Mouse (Mus musculus) kidney, postnatal 0 days (tissue): ENCODE results near the gene Gm17359. TPM values are rescaled to one million over a fixed set of nuclear protein-coding genes. Genes with fewer than 3 reads are reported as not detected.

Experiments
- ATAC-seq: fragments of 200-750 bp; cut with Nextera tagmentation; replicated peaks from 2 replicates; pipeline ENCODE4 v1.8.0; 2017; ENCODE audit warnings: low read depth, moderate number of reproducible peaks, moderate TSS enrichment, moderate library complexity; ENCODE audit not compliant: low FRiP score
- DNase-seq: peaks from one replicate; pipeline ENCODE4 v3.0.0-alpha.2; 2016; ENCODE audit warnings: low spot score
- H3K27ac ChIP-seq: fragments of 300-500 bp; sonication (generic); 2 replicates; pipeline ENCODE4 v1.5.1; 2014; ENCODE audit warnings: mild to moderate bottlenecking
- H3K27me3 ChIP-seq: fragments of 300-500 bp; sonication (generic); 2 replicates; pipeline ENCODE4 v1.6.1; 2014; ENCODE audit warnings: low read length, mixed read lengths; ENCODE audit not compliant: insufficient read depth
- H3K36me3 ChIP-seq: fragments of 300-500 bp; sonication (generic); 2 replicates; pipeline ENCODE4 v1.6.1; 2014; ENCODE audit warnings: low read length, mixed read lengths; ENCODE audit not compliant: insufficient read depth
- H3K4me1 ChIP-seq: fragments of 300-500 bp; sonication (generic); replicated peaks from 2 replicates; pipeline ENCODE4 v1.6.1; 2014; ENCODE audit warnings: antibody characterized with exemption, low read length, mixed read lengths; ENCODE audit not compliant: insufficient read depth
- H3K4me2 ChIP-seq: fragments of 300-500 bp; sonication (generic); 2 replicates; pipeline ENCODE4 v1.6.1; 2014; ENCODE audit warnings: mild to moderate bottlenecking, low read length, moderate library complexity, mixed read lengths
- H3K4me3 ChIP-seq: fragments of 300-500 bp; sonication (generic); replicated peaks from 2 replicates; pipeline ENCODE4 v1.5.1; 2014; ENCODE audit warnings: low read depth, low read length
- H3K9ac ChIP-seq: fragments of 300-500 bp; sonication (generic); 2 replicates; pipeline ENCODE4 v1.6.1; 2014; ENCODE audit warnings: low read depth, low read length
- H3K9me3 ChIP-seq: fragments of 300-500 bp; sonication (generic); replicated peaks from 2 replicates; pipeline ENCODE4 v1.6.1; 2016; ENCODE audit warnings: low read length, inconsistent platforms, mixed read lengths
- CTCF ChIP-seq: IDR thresholded peaks from 2 replicates; pipeline ENCODE4 v1.5.1; 2016; ENCODE audit warnings: antibody characterized with exemption, low read depth, mild to moderate bottlenecking, moderate library complexity
- WGBS: fragments of 180-500 bp; shearing (Covaris S2); extraction: QIAGEN DNeasy Blood & Tissue Kit; methylation state at CpG from one replicate; pipeline ENCODE4 v1.1.7; 2014; 5-methylcytosine and 5-hydroxymethylcytosine counted together
- polyA plus RNA-seq: library from polyadenylated mRNA; unstranded; fragments of >200 nt; fragmentation: Nextera tagmentation; extraction: Ambion mirVana; gene quantifications from 2 replicates; pipeline ENCODE4 v1.2.1, GENCODE M21; 2015

The Gm17359 gene
- polyA plus RNA-seq, 1 experiment from 2014 or later = not detected

DNA sequence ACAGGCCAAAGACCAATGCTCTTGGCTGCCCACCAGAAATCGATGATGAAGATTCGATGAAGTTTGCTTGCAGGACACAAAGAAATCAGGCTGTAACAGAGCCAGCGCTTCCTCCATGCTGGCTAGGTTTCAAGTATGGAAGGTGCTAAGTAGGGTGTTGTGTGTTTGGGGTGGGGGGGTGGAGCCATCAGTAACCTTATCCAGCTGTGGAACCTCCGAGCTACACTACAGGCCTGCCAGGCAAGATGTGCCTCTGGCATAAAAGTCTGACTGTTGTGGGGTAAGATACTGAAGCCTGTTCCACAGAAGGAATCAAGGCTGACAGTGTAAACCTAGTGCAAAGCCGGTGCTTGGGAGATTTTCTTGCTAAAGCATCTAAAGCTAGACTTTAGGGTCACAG lies 112.0 kb downstream of the Gm17359 start:
- DNase-seq (no peak), ATAC-seq (no peak)
- Histone ChIP-seq H3K4me3 (no peak overlapping the region), H3K27ac (no peak overlapping the region), H3K36me3 (no peaks in the 10 kb centered on the region), H3K9ac (no peak overlapping the region), H3K9me3 (no peaks in the 10 kb centered on the region), H3K4me2 (no peak overlapping the region), H3K27me3 (no peaks in the 10 kb centered on the region), H3K4me1 (no peaks in the 10 kb centered on the region)
- 74% methylated on average over 5 of the region's 5 CpGs for WGBS
- TF ChIP-seq CTCF = no peak

DNA sequence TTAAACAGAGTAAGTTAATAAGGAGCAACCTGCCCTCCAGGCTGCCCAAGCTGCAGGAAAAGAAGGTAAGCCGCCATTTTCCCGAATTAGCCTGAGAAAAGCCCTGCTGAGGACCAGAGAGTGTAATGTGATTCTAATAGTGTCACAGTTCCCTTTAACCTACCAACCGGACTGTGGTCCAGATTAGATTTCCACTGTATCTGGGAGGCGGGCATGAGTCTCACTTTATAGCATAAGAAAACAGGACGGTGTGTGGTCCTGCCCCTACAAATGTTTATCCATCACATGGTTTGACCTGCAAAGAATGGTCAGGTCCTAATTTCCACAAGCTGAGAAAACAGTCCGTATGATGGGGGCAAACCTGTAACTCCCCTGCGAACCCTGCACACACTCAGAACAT lies 112.9 kb downstream of the Gm17359 start:
- DNase-seq (no peak), ATAC-seq (no peak)
- no peak for TF ChIP-seq CTCF
- Histone ChIP-seq H3K9ac (no peak overlapping the region), H3K27ac (no peak overlapping the region), H3K9me3 (no peaks in the 10 kb centered on the region), H3K4me1 (no peaks in the 10 kb centered on the region), H3K36me3 (no peaks in the 10 kb centered on the region), H3K4me2 (no peak overlapping the region), H3K4me3 (no peak overlapping the region), H3K27me3 (no peaks in the 10 kb centered on the region)
- WGBS = 40% methylated on average over 7 of the region's 7 CpGs

DNA sequence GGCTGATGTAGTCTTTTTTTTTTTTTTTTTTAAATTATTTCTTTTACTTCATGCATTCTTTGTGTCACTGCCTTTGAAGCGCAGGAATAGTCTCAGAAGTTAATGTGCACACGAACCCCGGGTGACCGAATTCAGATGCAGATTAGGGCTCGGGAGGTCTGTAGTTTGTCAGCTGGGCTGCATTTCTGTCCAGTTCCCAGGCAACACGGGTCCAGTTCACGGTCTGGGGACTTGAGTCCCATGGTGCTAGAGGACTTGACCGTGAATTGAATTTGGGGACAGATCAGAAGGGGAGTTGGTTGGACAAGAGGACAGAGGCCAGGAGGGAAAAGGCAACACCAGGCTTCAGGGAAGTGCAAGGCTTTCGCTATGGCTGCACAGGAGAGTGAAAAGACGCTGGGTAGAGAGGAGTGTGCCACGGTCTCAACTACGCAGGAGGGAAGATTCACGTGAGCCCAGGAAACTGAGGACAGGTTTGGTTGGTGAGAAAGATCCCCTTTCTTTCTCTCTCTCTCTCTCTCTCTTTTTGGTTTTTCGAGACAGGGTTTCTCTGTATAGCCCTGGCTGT lies 116.3 kb downstream of the Gm17359 start:
- H3K4me3 ChIP-seq = no peak overlapping the region
- no peak for ATAC-seq
- no peak for DNase-seq
- WGBS = 77% methylated on average over 14 of the region's 14 CpGs
- H3K4me2 ChIP-seq = no peak overlapping the region
- H3K27me3 ChIP-seq = no peaks in the 10 kb centered on the region
- no peak overlapping the region for H3K9ac ChIP-seq
- no peak overlapping the region for H3K27ac ChIP-seq
- no peak for TF ChIP-seq CTCF
- H3K4me1 ChIP-seq = no peaks in the 10 kb centered on the region
- H3K36me3 ChIP-seq = no peaks in the 10 kb centered on the region
- no peaks in the 10 kb centered on the region for H3K9me3 ChIP-seq

DNA sequence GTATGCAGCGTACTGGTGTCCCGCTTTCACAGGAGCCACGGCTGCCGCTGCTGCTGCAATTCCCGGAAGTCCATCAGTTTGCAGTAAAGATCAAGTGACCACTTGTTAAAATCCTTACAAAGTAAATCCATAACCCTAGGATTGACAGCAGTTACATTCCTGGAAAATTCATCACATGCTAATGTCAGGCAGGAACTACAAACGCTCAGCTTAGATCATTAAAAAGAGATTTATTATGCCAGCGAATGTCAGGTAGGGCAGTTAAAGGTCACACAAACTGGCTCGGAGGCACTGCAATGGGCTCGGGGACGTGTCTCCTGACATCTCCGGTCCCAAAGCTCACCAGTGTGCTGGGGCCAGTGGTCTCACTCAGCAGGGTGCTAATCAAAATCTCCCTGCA lies 119.3 kb downstream of the Gm17359 start:
- H3K9me3 ChIP-seq = no peaks in the 10 kb centered on the region
- no peaks in the 10 kb centered on the region for H3K4me1 ChIP-seq
- ATAC-seq (no peak), DNase-seq (no peak)
- no peak for TF ChIP-seq CTCF
- H3K27me3 ChIP-seq = no peaks in the 10 kb centered on the region
- H3K4me3 ChIP-seq = no peak overlapping the region
- H3K36me3 ChIP-seq = peaks cover 5% of the 10 kb centered on the region
- no peak overlapping the region for H3K27ac ChIP-seq
- H3K9ac ChIP-seq = no peak overlapping the region
- 32% methylated on average over 11 of the region's 11 CpGs for WGBS
- no peak overlapping the region for H3K4me2 ChIP-seq

DNA sequence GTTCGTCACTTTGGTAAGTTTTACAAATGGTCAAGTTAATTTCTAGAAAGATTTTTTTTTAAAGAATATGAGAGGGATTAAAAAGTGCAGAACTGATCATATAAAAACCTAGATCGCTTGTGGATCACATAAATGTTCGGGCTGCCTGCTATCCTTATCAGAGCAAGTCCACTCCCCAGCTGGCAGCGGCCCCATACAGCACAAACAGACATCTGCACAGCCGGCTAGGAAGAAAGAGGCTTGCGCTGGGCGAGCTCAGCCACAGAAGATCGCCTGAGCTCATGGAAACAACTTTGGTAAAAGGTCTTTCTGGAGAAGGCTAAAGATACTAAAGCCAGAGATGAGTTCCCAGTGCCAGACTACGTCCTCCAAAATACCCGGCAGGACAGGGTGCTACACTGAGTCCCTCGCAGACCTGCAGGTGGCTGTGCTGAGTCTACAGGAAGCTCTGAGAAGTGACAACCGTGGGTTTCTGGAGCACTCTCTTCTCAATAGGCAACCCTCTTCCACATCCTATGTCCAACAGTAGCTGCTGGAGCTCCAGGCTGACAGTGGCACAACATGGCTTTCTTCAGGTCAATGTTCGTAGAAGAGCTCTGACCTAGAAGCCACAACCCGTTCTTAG lies 122.3 kb downstream of the Gm17359 start:
- H3K9me3 ChIP-seq = no peaks in the 10 kb centered on the region
- no peak overlapping the region for H3K9ac ChIP-seq
- H3K4me3 ChIP-seq = no peak overlapping the region
- no peaks in the 10 kb centered on the region for H3K27me3 ChIP-seq
- no peak overlapping the region for H3K4me2 ChIP-seq
- peaks cover 13% of the 10 kb centered on the region for H3K36me3 ChIP-seq
- no peak for ATAC-seq
- TF ChIP-seq CTCF = no peak
- 88% methylated on average over 14 of the region's 14 CpGs for WGBS
- no peak for DNase-seq
- no peaks in the 10 kb centered on the region for H3K4me1 ChIP-seq
- no peak overlapping the region for H3K27ac ChIP-seq

DNA sequence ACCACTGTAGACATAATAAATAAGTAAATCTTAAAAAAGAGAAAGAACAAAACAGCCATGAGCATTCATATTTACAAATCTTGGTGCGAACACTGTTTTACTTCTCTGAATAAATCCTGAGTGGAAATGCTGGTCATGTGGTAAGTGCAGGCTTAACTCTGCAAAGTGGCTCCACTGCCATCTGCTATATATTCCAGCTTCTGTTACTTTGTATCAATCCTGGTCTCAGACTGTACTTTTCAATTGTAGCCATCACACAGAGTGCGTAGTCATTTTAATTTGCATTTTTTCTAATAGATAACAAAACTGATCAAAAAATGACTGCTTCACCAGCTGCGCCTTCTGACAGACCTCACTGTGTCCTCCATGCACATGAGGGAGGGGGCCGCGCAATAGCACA lies 133.0 kb downstream of the Gm17359 start:
- no peaks in the 10 kb centered on the region for H3K9me3 ChIP-seq
- no peak overlapping the region for H3K4me3 ChIP-seq
- WGBS = 99% methylated on average over 5 of the region's 5 CpGs
- no peaks in the 10 kb centered on the region for H3K4me1 ChIP-seq
- H3K36me3 ChIP-seq = no peaks in the 10 kb centered on the region
- H3K9ac ChIP-seq = no peak overlapping the region
- no peaks in the 10 kb centered on the region for H3K27me3 ChIP-seq
- no peak for DNase-seq
- no peak overlapping the region for H3K4me2 ChIP-seq
- ATAC-seq = no peak
- no peak overlapping the region for H3K27ac ChIP-seq
- TF ChIP-seq CTCF = no peak

DNA sequence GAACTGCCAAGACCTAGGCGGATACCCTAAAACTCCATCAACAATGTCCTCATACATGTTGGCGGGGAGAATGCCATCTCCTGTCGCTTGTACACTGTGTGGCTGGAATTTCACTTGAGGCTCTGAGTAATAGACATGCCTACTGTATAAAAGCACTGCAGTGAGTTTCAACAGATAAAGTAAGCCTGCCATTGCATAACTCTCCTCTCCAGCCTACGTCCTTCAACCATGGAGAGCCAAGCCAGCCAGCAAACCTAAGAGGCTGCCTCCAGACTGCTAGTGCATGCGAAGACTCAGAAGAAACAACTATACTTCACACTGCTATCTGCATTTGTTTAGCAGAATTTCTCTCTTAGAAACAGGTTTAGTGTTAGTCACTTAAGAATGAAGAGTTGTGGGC lies 135.9 kb downstream of the Gm17359 start:
- TF ChIP-seq CTCF = no peak
- Histone ChIP-seq H3K27ac (no peak overlapping the region), H3K36me3 (no peaks in the 10 kb centered on the region), H3K27me3 (no peaks in the 10 kb centered on the region), H3K9me3 (no peaks in the 10 kb centered on the region), H3K9ac (no peak overlapping the region), H3K4me3 (no peak overlapping the region), H3K4me1 (no peaks in the 10 kb centered on the region), H3K4me2 (no peak overlapping the region)
- 98% methylated on average over 5 of the region's 5 CpGs for WGBS
- ATAC-seq (no peak), DNase-seq (no peak)
